Mouse (Mus musculus) bone marrow, adult 2 months (tissue): ENCODE measurements around the gene Cpm. TPM values are rescaled to one million over a fixed set of nuclear protein-coding genes. Genes with fewer than 3 reads are reported as not detected.
"Not testable (repeated sequence)": the region's sequence is repeated elsewhere in the genome, so short reads cannot be mapped to it uniquely, and the experiment has no call there.

Source experiments
- H3K27ac ChIP-seq: fragments of 200-500 bp; 2 replicates; pipeline ENCODE4 v1.5.1; 2012; ENCODE audit warnings: low read depth, mild to moderate bottlenecking, control low read depth, inconsistent platforms, low read length; ENCODE audit not compliant: control insufficient read depth, poor library complexity, insufficient read depth
- H3K4me1 ChIP-seq: fragments of 200-500 bp; 2 replicates; pipeline ENCODE4 v1.6.1; 2011; ENCODE audit warnings: low read length; ENCODE audit not compliant: control insufficient read depth, insufficient read depth
- H3K4me3 ChIP-seq: fragments of 200-500 bp; replicated peaks from 2 replicates; pipeline ENCODE3; 2011; ENCODE audit warnings: mild to moderate bottlenecking, low read depth, low read length, control low read depth; ENCODE audit not compliant: control insufficient read depth
- CTCF ChIP-seq: fragments of 200-500 bp; IDR thresholded peaks from 2 replicates; pipeline ENCODE4 v1.5.1; 2011; ENCODE audit warnings: low read length, control low read depth; ENCODE audit not compliant: control insufficient read depth, insufficient read depth
- POLR2A ChIP-seq: fragments of 200-500 bp; IDR thresholded peaks from 2 replicates; pipeline ENCODE4 v1.6.1; 2011; ENCODE audit warnings: low read depth, mild to moderate bottlenecking, control low read depth, low read length, borderline replicate concordance; ENCODE audit not compliant: control insufficient read depth
- WGBS: fragments of 180-500 bp; shearing (Covaris S2); methylation state at CpG from one replicate; pipeline ENCODE4 v1.1.7; 2018; 5-methylcytosine and 5-hydroxymethylcytosine counted together
- polyA plus RNA-seq: library from polyadenylated mRNA; stranded (reverse); fragments of >200 nt; gene quantifications from 2 replicates; pipeline ENCODE4 v1.2.4, GENCODE M21; 2011; ENCODE audit warnings: low replicate concordance; ENCODE audit not compliant: missing spikeins, insufficient read depth, insufficient read length

Gene Cpm
- polyA plus RNA-seq, 1 experiment, result 11.6 TPM

DNA sequence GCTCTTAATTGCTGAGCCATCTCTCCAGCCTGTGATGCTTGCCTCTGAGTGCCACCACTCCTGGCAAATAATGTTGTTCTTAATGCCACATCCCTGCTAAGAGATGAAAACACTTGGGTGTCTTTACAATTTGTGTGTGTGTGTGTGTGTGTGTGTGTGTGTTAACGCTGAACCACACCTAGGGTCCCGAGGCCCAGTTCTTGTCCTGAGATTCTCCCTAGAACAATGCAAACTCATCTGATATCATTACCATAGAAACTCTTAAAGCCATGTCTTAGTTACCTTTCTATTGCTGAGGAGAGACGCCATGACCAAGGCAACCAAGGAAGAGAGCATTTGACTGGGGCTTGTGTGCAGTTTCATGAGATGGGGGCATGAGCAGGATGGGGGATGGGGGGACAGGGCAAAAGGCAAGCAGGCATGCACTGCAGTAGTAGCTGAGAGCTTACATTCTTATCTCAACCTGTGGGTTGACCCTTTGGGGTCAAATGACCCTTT, 84.8 kb downstream of the Cpm start:
- 80% methylated on average over 3 of the region's 3 CpGs for WGBS
- TF ChIP-seq POLR2A (no peak), CTCF (no peak)
- Histone ChIP-seq H3K4me1 (peaks cover 2% of the 10 kb centered on the region; the same call in 1 of the 2 replicates), H3K4me3 (no peak overlapping the region), H3K27ac (no peak overlapping the region)

DNA sequence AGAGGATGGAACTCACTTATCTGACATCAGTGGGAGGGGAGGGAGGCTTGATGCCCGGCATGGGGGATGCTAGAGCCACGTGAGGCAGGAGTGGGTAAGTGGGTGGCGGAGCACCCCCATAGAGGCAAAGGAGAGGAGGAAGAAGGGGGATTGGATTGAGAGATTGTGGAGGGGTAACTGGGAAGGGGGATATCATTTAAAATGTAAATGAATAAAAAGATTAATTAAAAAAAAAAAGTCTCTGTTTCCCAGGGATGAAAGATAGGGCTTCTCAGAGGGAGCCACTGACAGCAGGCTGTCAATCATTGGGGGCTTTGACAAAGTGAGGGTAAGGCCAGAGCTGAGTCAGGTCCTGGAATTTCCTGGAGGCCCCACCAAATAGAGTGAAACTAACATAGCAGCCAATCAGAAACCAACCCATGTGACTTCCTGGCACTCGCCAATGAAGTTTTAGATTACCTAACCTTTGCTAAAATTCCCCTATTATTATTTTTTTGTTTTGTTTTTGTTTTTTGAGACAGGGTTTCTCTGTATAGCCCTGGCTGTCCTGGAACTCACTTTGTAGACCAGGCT, 85.7 kb downstream of the Cpm start:
- no peak overlapping the region for H3K4me3 ChIP-seq
- no peak overlapping the region for H3K27ac ChIP-seq
- peaks cover 2% of the 10 kb centered on the region; the same call in 1 of the 2 replicates for H3K4me1 ChIP-seq
- TF ChIP-seq CTCF, result no peak
- TF ChIP-seq POLR2A, result no peak
- 70% methylated on average over 4 of the region's 4 CpGs for WGBS

DNA sequence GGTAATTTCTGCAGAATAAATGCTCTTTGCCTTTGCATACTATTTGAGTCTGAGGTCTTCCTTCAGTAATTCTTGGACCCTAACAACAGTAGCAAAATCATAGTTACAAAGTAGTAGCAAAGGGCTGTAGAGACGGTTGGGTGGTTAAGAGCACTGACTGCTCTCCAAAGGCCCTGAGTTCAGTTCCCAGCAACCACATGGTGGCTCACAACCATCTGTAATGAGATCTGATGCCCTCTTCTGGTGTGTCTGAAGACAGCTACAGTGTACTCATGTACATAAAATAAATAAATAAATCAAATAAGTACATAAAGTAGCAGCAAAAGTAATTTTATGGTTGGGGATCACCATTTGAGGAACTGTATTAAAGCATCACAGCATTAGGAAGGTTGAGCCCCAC, 86.4 kb downstream of the Cpm start:
- not testable (repeated sequence) for H3K4me3 ChIP-seq, H3K4me1 ChIP-seq, H3K27ac ChIP-seq
- 66% methylated on average over 1 of the region's 1 CpGs for WGBS

DNA sequence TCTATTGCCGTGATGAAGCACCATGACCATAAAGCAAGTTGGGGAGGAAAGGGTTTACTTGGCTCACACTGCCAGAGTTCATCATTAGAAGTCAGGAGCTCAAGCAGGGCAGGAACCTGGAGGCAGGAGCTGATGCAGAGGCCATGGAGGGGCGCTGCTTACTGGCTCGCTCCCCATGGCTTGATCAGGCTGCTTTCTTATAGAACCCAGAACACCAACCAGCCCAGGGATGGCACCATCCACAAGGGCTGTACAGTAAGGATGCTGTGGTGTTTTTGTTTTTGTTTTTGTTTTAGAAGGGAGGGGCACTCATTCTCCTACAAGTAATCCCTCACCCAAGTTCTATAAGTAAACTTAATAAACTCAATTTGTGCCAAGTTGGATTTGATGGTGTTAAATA, 87.4 kb downstream of the Cpm start:
- peaks cover 2% of the 10 kb centered on the region; the same call in 1 of the 2 replicates for H3K4me1 ChIP-seq
- no peak for TF ChIP-seq POLR2A
- no peak for TF ChIP-seq CTCF
- H3K27ac ChIP-seq, result no peak overlapping the region
- WGBS, result 92% methylated on average over 3 of the region's 3 CpGs
- H3K4me3 ChIP-seq, result no peak overlapping the region

DNA sequence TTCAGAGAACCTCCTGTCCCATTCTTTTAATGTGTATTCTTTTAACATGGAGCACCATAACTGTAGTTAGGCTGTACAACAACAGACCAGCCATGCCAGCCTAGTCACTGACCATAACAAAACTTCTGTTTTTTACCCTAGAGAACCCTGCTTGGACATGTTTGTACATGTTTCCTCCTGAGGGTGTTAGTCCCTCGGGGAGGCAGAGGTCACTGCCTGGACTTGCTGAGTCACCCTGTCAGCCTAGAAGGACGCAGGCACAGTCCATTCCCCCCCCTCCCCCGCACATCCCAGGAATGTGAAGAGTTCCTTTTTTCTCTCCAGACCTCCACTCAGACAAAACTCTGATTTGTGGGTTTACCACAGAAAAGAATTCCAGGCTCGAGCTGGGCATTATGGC, 88.3 kb downstream of the Cpm start:
- 11% methylated on average over 4 of the region's 4 CpGs for WGBS
- Histone ChIP-seq H3K4me3 (no peak overlapping the region), H3K4me1 (peaks cover 2% of the 10 kb centered on the region; the same call in 1 of the 2 replicates), H3K27ac (no peak overlapping the region)
- no peak for TF ChIP-seq CTCF
- TF ChIP-seq POLR2A, result no peak

DNA sequence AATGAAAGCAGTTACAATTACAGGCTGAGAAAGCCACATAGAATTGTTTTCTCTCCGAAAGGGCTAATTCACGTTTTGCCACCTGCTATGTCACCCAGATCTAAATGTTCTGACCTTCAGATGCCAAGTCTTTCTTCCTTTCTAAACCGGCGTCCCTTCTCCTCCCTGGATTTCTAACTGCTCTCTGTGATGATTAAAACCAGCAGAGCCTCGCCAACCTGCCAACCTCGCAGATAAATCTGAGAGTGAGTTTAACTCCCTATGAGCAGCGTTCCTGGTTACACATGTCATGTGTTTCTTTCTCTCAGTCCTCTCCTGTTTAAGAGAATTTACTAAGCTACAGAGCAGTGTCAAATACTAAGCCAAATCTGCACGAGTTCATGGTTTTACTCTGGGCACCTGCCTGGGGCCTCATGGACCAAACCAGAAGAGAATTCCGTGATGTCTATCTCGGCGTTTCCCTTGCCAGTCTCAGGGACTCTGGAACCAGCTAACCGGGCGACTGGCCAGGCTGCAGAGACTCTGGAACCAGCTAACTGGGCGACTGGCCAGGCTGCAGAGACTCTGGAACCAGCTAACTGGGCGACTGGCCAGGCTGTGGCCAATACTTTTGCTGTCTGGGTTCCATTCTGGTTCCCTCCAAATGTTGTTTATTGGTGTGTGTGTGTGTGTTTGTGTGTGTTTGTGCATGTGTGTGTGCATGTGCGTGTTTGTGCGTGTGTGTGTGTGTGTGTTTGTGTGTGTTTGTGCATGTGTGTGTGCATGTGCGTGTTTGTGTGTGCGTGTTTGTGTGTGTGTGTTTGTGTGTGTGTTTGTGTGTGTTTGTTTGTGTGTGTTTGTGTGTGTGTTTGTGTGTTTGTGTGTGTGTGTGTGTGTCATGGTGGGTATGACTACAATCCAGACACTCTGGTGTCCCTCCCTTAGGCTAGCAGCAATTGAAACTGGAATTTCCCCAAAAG, 89.1 kb downstream of the Cpm start:
- Histone ChIP-seq H3K4me3 (no peak overlapping the region), H3K4me1 (peaks cover 2% of the 10 kb centered on the region; the same call in 1 of the 2 replicates), H3K27ac (no peak overlapping the region)
- WGBS, result 74% methylated on average over 19 of the region's 19 CpGs
- TF ChIP-seq CTCF (no peak), POLR2A (no peak)

DNA sequence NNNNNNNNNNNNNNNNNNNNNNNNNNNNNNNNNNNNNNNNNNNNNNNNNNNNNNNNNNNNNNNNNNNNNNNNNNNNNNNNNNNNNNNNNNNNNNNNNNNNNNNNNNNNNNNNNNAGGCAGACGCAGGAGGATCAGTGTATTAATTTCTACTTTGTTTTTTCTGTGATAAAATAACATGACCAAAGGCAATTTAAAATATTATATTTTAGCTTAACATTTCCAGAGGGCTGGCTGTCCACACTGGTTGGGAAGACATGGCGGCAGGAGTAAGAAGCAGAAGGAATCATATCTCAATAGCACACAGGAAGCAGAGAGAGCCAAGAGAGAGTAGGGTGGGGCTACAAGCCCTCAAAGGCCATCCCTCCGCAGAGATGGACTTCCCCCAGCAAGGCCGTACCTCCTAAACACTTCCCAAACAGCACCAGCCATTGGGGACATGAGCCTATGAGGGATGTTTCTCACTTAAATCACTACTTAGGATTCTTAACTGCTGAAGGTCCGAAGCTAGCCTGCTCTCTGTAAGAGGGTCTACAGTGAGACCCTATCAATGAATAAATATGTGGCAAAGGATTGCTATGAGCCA, 94.9 kb downstream of the Cpm start:
- TF ChIP-seq POLR2A, result no peak
- no peak for TF ChIP-seq CTCF
- no peak overlapping the region for H3K4me3 ChIP-seq
- H3K4me1 ChIP-seq, result no peaks in the 10 kb centered on the region
- 55% methylated on average over 5 of the region's 5 CpGs for WGBS
- no peak overlapping the region for H3K27ac ChIP-seq

DNA sequence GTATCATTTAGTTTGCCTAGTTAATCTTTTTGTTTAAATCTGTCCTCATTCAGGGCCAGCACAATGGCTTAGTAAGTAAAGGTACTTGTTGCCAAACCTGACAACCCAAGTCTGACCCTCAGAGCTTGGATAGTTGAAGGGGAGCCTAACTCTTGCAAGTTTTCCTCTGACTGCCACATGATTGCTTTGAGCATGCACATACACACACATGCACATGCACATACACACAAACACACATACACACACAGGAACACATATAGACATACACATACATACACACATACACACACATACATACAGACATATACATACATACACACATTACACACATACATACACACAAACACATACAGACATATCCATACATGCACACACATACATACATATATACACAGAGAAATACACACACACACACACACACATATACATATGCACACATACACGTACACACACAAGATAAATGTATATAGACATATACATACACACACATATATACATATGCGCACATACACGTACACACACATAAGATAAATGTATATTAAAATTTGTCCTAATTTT, 95.6 kb downstream of the Cpm start:
- H3K4me1 ChIP-seq, result no peaks in the 10 kb centered on the region
- no peak overlapping the region for H3K27ac ChIP-seq

More for the DNA sequence above, 95.6 kb downstream of the Cpm start:
- WGBS, result 83% methylated on average over 3 of the region's 3 CpGs
- no peak overlapping the region for H3K4me3 ChIP-seq
- TF ChIP-seq CTCF (no peak), POLR2A (no peak)
